Mouse (Mus musculus): ENCODE measurements around the gene Aqp2.

Gene Aqp2

GRCm38 (mm10) chr15:99631618-99632017 is 52.8 kb downstream of the Aqp2 start:
- DNase-seq: no peak

Data from kidney, postnatal 14 days (tissue).